Comparison of ENCODE assay signal across 20 mouse cellular contexts in the genomic region with DNA sequence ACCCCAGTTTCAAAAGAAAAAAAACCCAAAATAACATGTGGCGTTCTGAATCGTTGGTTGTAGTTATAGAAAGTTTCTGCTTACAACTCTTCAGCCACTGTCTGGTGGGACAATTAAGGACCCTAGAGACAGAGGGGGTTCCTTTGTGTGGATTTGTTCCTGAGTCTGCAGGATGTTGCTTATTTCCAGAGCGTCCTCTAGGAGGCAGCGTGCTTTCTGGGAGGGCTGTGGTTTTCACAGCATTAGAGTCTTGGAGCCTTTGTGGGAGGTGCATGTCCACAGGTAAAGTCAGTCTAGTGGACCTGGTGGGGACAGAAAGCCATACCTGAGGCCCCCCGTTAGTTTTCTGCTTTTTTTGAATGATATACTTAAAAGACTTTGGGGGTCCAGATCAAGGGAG.
DNase-seq lines count a peak whose midpoint lies in the region; ATAC-seq and TF ChIP-seq lines count a peak whose summit lies in the region.
"Had no signal": no experiment of that assay in that cellular context is flagged by ENCODE, and none has a peak within 500 bp of the region (broad histone marks: within the 10 kb centered on the region; RNA-seq: fewer than 3 reads in every experiment).

No protein-coding gene starts in this region.

- intact Hi-C loops in left cerebral cortex, adult 2 months (cut with DNase I): no loop called here
- intact Hi-C loops in left cerebral cortex, postnatal 14 days (cut with DNase I): no loop called here

- H3K27ac ChIP-seq in left cerebral cortex, adult 2 months: no peak overlapping the region
- H3K27ac ChIP-seq: forebrain, embryonic 10.5 days; hindbrain, embryonic 13.5 days; limb, embryonic 10.5 days; midbrain, embryonic 13.5 days; stomach, embryonic 15.5 days had no signal

- POLR2A ChIA-PET in Patski (lab: Charles Lee): no interaction called here

- in situ Hi-C loops in Patski (cut with MboI; ENCODE audit: low pct_unique_long_range_greater_than_20kb): no loop called here

- no peak overlapping the region for H3K4me3 ChIP-seq in left cerebral cortex, adult 2 months
- H3K4me3 ChIP-seq: forebrain, embryonic 10.5 days; hindbrain, embryonic 13.5 days; limb, embryonic 10.5 days; megakaryocyte, embryonic 14.5 days; midbrain, embryonic 13.5 days; stomach, embryonic 15.5 days had no signal

- TF ChIP-seq CTCF in left cerebral cortex, adult 2 months (IDR thresholded peaks at IDR 0.05): peak; percentile 6
- peak; percentile 9 for TF ChIP-seq CTCF in Patski (IDR thresholded peaks at IDR 0.05)

- peak; percentile 45 for DNase-seq in CD4-positive, CD25-positive, alpha-beta regulatory T cell, adult 2 months (ENCODE audit: low read depth, low spot score)
- no peak for DNase-seq in left cerebral cortex, adult 2 months (ENCODE audit: extremely low spot score in 1 of 2, low spot score in 2 of 2)
- no peak for DNase-seq in left cerebral cortex, adult 9 months (ENCODE audit: low spot score in 2 of 2)
- DNase-seq in Patski (ENCODE audit: low read depth, low spot score): no peak
- peak; percentile 26 for DNase-seq in naive thymus-derived CD4-positive, alpha-beta T cell, adult 2 months (ENCODE audit: low read depth)
- no peak for DNase-seq in left cerebral cortex, postnatal 14 days (ENCODE audit: low spot score in 2 of 2)
- DNase-seq in cerebellum, adult 9-11 months: no peak
- DNase-seq: cerebellum, adult 11-12 months; gastrocnemius, postnatal 25 days; kidney, postnatal 36 days; lung, adult 2 months; lung, postnatal 14 days; thymus, postnatal 36 days had no signal

- H3K27me3 ChIP-seq in Patski: no peaks in the 10 kb centered on the region
- H3K27me3 ChIP-seq: hindbrain, embryonic 13.5 days; midbrain, embryonic 13.5 days; stomach, embryonic 15.5 days had no signal

- no peak for ATAC-seq in CD4-positive, CD25-positive, alpha-beta regulatory T cell, adult 4 months
- no peak for ATAC-seq in Patski
- ATAC-seq: midbrain, embryonic 13.5 days had no signal

- CTCF ChIA-PET in Patski (lab: Charles Lee): no interaction called here

Comparison
In these comparisons a context has a peak if more than half of its experiments do, and no peak if none do; other contexts are left out.
1. DNase-seq: peak in CD4-positive, CD25-positive, alpha-beta regulatory T cell, adult 2 months (single experiment) and naive thymus-derived CD4-positive, alpha-beta T cell, adult 2 months (single experiment); none in left cerebral cortex, adult 2 months (0 of 2), left cerebral cortex, adult 9 months (0 of 2), Patski (single experiment), left cerebral cortex, postnatal 14 days (0 of 2) and cerebellum, adult 9-11 months (single experiment).